Mouse (Mus musculus): ENCODE results near the gene Ppm1l. TPM values are rescaled to one million over a fixed set of nuclear protein-coding genes. Genes with fewer than 3 reads are reported as not detected.
"Not testable (repeated sequence)": the region's sequence is repeated elsewhere in the genome, so short reads cannot be mapped to it uniquely, and the experiment has no call there.

Gene Ppm1l
- polyA plus RNA-seq, 1 experiment from 2014 or later: 5.9 TPM

- no peak for DNase-seq (ENCODE audit: low spot score)
Measured at GRCm38 (mm10) chr3:69367916-69368315, 51.3 kb downstream of the Ppm1l start.

DNA sequence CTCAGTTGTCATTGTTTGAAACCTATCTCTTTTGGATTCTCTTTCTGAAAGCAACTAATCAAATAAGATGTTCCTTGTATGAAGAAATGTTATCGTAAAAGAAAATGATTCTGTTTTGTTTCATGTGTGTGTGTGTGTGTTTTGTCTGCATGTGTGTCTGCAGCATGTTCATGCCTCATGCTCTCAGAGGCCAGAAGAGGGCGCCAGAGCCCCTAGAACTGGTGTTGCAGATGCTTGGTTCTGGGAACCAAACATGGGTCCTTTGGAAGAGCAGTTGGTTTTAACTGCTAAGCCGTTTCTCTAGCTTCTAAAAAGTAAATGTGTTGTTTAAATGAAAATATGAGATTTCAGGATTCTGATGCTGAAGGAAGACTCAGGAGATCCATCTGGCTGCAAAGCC lies 56.1 kb downstream of the Ppm1l start:
- no peak for DNase-seq (ENCODE audit: low spot score)

GRCm38 (mm10) chr3:69373544-69374306 lies 57.1 kb downstream of the Ppm1l start:
- peak; percentile 6 for DNase-seq (ENCODE audit: low spot score)

DNA sequence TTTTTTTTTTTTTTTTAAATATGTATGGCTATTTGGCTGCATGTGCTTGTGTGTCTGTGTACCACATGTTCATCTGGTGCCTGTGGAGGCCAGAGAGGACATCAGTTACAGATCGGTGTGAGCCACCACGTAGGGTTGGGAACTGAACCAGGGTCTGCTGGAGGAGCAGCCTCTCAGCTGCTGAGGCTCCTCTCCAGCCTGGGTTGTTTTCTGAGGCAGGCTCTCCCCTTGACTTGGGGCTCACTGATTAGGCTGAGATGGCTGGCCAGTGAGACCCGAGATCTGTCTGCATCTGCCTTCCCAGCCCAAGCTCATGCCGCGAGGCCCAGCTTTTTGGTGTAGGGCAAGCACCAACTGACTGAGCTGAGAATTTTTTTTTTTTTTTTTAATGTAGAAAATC lies 57.9 kb downstream of the Ppm1l start:
- no peak for DNase-seq (ENCODE audit: low spot score)

- no peak for DNase-seq (ENCODE audit: low spot score)
Measured at GRCm38 (mm10) chr3:69374983-69375382, 58.3 kb downstream of the Ppm1l start.

DNA sequence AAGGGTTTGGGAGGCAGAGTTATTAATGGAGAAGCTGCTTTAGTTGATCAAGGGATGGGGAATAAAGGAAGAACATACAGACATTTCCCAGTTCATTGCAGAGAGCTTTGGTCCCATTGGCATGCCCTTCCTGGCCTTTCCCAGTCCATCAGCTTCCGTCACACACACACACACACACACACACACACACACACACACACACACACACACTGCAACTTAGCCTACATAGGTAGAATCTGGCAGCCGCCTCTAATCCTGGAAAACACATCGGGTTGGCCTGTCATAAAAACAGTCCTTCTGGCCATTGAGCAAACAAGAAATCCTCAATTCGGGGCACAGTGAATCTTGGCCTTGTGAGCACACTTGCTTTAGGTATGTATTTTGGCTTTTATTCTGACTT lies 64.6 kb downstream of the Ppm1l start:
- DNase-seq (ENCODE audit: low spot score): no peak

DNA sequence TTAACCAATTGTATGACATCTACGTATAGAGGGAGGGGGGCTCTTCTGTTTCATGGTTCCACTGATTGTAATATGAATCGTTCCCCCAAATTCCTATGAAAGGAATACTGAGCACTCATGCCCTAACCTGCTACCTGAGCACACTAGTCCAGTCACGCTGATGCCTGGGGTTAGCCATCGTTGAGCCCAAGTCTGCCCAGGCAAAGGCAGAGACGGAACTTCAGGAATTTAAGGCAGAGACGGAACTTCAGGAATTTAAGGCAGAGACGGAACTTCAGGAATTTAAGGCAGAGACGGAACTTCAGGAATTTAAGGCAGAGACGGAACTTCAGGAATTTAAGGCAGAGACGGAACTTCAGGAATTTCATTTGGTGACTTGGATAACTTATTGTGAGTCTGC lies 75.2 kb downstream of the Ppm1l start:
- not testable (repeated sequence) for DNase-seq (ENCODE audit: low spot score)

GRCm38 (mm10) chr3:69392298-69392697 lies 75.6 kb downstream of the Ppm1l start:
- no peak for DNase-seq (ENCODE audit: low spot score)

DNA sequence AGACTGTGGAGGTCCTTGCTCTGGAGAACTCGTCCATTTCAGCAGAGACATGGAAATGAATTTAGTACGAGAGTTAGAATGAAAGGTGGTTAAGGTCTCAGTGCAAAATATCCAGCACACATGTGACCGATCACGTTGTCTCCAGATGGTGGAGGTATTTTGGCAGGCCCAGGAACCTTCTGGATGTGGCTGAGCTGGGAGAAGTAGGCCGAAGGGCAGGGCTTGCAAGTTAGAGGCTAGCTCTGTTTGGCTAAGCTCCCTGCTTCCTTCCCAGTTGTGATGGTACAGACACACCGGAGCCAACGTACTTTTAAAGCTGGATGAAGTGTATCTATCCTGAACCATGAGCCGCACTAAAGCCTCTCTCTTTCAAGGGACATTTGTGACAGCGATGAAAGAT lies 76.4 kb downstream of the Ppm1l start:
- no peak for DNase-seq (ENCODE audit: low spot score)

DNA sequence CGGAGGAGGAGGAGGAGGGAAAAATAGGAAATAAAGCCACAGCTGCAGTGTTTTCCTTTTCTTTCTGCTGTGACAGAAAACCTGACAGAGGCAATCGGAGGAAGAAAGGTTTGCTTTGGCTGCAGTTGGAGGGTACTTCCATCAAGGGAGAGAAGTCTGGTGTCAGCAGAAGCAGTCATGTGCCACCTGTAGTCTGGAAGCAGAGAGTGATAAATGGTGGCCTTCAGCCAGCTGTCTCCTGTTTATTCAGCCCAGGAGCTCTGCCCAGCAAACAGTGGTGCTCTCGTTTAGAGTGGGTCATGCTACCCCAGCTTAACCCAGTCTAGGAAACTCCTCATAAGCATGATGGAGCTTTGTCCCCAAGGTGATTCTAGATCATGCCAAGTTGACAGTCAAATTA lies 77.3 kb downstream of the Ppm1l start:
- DNase-seq (ENCODE audit: low spot score): no peak

- DNase-seq (ENCODE audit: low spot score): no peak
Measured at GRCm38 (mm10) chr3:69395084-69395483, 78.4 kb downstream of the Ppm1l start.

GRCm38 (mm10) chr3:69397733-69398132 lies 81.1 kb downstream of the Ppm1l start:
- no peak for DNase-seq (ENCODE audit: low spot score)

DNA sequence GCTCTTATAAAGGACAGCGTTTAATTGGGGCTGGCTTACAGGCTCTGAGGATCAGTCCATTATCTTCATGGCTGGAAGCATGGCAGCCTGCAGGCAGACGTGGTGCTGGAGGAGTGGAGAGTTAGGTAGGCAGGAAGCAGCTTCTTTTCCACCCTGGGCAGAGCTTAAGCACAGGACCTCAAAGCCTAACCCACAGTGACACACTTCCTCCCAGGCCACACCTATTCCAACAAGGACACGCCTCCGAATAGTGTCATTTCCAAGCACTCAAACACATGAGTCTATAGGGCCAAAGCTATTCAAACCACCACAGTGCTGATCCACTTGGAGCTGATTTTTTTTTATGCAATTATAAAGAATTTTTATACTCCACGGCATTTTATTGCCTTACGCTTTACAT lies 82.7 kb downstream of the Ppm1l start:
- no peak for DNase-seq (ENCODE audit: low spot score)

GRCm38 (mm10) chr3:69403196-69403595 lies 86.5 kb downstream of the Ppm1l start:
- DNase-seq (ENCODE audit: low spot score): no peak

- DNase-seq (ENCODE audit: low spot score): no peak
Measured at GRCm38 (mm10) chr3:69406210-69406895, 89.7 kb downstream of the Ppm1l start.

DNA sequence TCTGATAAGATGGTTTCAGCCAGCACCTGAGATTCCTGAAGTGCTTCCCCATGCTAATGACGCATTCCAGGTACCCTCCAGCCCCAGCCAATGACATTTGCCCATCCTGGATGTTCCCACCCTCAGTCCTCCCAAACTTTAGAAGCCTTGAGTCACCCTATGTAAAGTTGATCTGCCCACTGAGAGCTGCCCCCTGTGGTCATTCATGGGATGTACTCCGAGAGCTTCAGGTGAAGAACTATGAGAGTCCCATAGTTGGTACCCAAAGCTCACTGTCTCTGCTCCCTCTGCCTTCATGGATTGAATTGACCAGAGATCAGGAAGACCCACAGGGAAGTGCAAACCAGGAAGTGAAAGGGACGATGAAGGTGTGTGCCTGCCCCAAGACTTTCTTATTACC lies 91.4 kb downstream of the Ppm1l start:
- DNase-seq (ENCODE audit: low spot score): peak; percentile 14

DNA sequence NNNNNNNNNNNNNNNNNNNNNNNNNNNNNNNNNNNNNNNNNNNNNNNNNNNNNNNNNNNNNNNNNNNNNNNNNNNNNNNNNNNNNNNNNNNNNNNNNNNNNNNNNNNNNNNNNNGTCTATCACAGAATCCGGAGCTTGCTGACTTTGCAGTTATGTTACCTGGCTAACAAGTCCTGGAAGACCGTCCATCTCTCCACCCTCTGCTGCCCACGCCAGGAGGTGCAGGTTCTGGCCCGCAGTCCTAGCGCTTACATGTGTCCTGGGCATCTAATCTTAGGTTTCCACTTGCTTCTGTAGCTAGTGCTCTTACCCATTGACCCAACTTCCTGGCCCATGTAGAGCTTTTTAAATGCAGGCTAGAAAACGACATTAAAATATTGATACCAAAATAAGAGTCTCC lies 99.5 kb downstream of the Ppm1l start:
- DNase-seq (ENCODE audit: low spot score): no peak

- no peak for DNase-seq (ENCODE audit: low spot score)
Measured at GRCm38 (mm10) chr3:69422741-69423140, 106.1 kb downstream of the Ppm1l start.

GRCm38 (mm10) chr3:69423371-69423770 lies 106.7 kb downstream of the Ppm1l start:
- no peak for DNase-seq (ENCODE audit: low spot score)

- DNase-seq (ENCODE audit: low spot score): not testable (repeated sequence)
Measured at GRCm38 (mm10) chr3:69424781-69425180, 108.1 kb downstream of the Ppm1l start.

- DNase-seq (ENCODE audit: low spot score): no peak
Measured at GRCm38 (mm10) chr3:69427259-69427658, 110.6 kb downstream of the Ppm1l start.

- no peak for DNase-seq (ENCODE audit: low spot score)
Measured at GRCm38 (mm10) chr3:69428221-69428620, 111.6 kb downstream of the Ppm1l start.

DNA sequence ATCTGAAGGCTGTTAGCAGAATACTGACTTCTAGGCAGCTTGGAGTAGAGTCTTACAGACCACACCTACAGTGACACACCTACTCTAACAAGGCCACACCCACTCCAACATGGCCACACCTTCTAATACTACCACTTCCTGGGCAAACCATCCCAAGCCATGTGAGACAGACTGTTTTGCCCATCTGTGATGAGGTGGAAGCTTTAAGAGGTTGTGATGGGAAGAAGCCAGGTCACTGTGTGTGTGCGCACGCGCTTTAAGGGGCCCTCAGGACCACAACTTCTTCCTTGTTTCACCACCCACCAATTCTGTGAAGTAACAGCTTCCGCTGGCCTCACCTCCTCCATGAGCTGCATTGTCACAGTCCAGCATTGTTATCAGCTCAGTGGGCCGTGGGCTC lies 112.7 kb downstream of the Ppm1l start:
- DNase-seq (ENCODE audit: low spot score): no peak
